Mouse (Mus musculus): Measurements from ENCODE around the gene Krtap29-1. TPM values are rescaled to one million over a fixed set of nuclear protein-coding genes. Genes with fewer than 3 reads are reported as not detected.
A peak's percentile ranks its signal among the peaks of the same experiment; 100 is the strongest.

Gene Krtap29-1
- polyA plus RNA-seq, 1 experiment from 2014 or later: not detected

GRCm38 (mm10) chr11:99993620-99994383, 14.9 kb upstream of the Krtap29-1 start, which contains the start of gene Krtap17-1:
TSS of gene Krtap17-1 (minus strand) at chr11:99993994.
- H3K4me3 ChIP-seq: peak within 1 kb of the TSS; percentile 22
- peak within 1 kb of the TSS; percentile 7; the same call in 1 of the 2 replicates for H3K9ac ChIP-seq (replicated peaks)
- H3K4me2 ChIP-seq (replicated peaks): peak within 1 kb of the TSS; percentile 43
- H3K27ac ChIP-seq (replicated peaks): no peak within 1 kb of the TSS
- ATAC-seq (ENCODE audit: low FRiP score, low read depth): no peak
- H3K9me3 ChIP-seq: no peaks in the 10 kb centered on the region
- peaks cover 12% of the 10 kb centered on the region for H3K27me3 ChIP-seq
- WGBS: 35% methylated on average over 26 of the region's 26 CpGs
- H3K4me1 ChIP-seq: no peaks in the 10 kb centered on the region
- H3K36me3 ChIP-seq: no peaks in the 10 kb centered on the region

- Histone ChIP-seq H3K4me2 (replicated peaks) (no peak overlapping the region), H3K27me3 (peaks cover 8% of the 10 kb centered on the region), H3K4me1 (no peaks in the 10 kb centered on the region), H3K36me3 (no peaks in the 10 kb centered on the region), H3K9me3 (no peaks in the 10 kb centered on the region), H3K4me3 (no peak overlapping the region), H3K27ac (replicated peaks) (no peak overlapping the region), H3K9ac (replicated peaks) (no peak overlapping the region)
- 71% methylated on average over 3 of the region's 3 CpGs for WGBS
- ATAC-seq (ENCODE audit: low FRiP score, low read depth): no peak
Observed at GRCm38 (mm10) chr11:99990571-99990970, 11.7 kb upstream of the Krtap29-1 start.

DNA sequence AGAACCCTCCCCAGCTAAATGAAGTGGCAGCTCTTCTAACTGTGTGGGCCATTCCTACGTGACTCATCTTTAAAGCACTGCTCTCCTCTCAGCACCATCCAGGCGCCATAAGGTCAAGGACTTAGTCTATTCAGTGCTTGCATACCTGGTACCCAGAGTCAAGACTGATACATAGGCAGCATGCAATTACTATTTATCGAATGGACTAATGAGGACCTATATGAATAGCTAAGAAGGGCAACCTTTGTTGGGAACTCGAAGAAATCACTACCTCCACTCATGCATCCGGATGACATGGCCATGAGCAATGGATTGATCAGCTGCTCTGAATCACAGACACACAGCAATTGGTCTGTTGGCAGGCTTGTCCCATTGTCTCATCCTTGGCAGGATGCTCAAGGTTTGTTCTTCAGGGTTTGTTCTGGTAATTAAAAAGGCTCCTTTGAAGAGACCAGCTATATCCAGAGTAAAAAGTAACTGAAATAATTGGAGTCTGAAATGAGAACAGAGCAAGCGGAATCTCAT, 11.1 kb upstream of the Krtap29-1 start:
- Histone ChIP-seq H3K4me2 (replicated peaks) (no peak overlapping the region), H3K27ac (replicated peaks) (no peak overlapping the region), H3K9ac (replicated peaks) (no peak overlapping the region), H3K4me3 (no peak overlapping the region), H3K27me3 (peaks cover 8% of the 10 kb centered on the region), H3K36me3 (no peaks in the 10 kb centered on the region), H3K9me3 (no peaks in the 10 kb centered on the region), H3K4me1 (no peaks in the 10 kb centered on the region)
- 88% methylated on average over 6 of the region's 6 CpGs for WGBS
- no peak for ATAC-seq (ENCODE audit: low FRiP score, low read depth)

DNA sequence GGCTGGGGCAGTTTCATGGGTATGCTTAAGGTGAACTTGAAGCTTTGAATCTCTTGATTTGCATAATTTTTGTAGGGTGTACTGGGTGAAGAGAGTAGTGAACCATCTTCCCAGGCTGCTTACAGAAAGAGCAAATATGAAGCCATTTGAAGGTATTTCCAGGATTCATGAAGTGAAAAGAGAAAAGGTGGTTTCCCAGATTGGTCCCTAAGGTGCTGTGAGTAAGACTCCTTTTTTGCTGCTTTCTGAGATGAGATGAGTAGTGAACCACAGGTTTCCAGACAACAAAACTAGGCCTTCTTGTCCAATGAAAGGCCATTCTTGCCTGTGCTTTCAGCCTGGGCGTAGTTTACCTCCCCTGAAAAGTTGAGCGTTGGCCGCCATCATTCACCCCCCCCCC, 9.7 kb upstream of the Krtap29-1 start:
- Histone ChIP-seq H3K4me2 (replicated peaks) (no peak overlapping the region), H3K9ac (replicated peaks) (no peak overlapping the region), H3K27ac (replicated peaks) (no peak overlapping the region), H3K27me3 (peaks cover 4% of the 10 kb centered on the region), H3K4me3 (no peak overlapping the region), H3K9me3 (no peaks in the 10 kb centered on the region), H3K4me1 (no peaks in the 10 kb centered on the region), H3K36me3 (no peaks in the 10 kb centered on the region)
- no peak for ATAC-seq (ENCODE audit: low FRiP score, low read depth)
- 91% methylated on average over 3 of the region's 3 CpGs for WGBS

GRCm38 (mm10) chr11:99986180-99986647, 7.4 kb upstream of the Krtap29-1 start, which contains the start of gene Krtap16-1:
TSS of gene Krtap16-1 (minus strand) at chr11:99986597.
- H3K36me3 ChIP-seq: no peaks in the 10 kb centered on the region
- no peaks in the 10 kb centered on the region for H3K9me3 ChIP-seq
- H3K4me3 ChIP-seq: no peak within 1 kb of the TSS
- 87% methylated on average over 8 of the region's 8 CpGs for WGBS
- no peak for ATAC-seq (ENCODE audit: low FRiP score, low read depth)
- H3K27ac ChIP-seq (replicated peaks): no peak within 1 kb of the TSS
- H3K9ac ChIP-seq (replicated peaks): no peak within 1 kb of the TSS
- H3K4me2 ChIP-seq (replicated peaks): no peak within 1 kb of the TSS
- no peaks in the 10 kb centered on the region for H3K4me1 ChIP-seq
- H3K27me3 ChIP-seq: no peaks in the 10 kb centered on the region

GRCm38 (mm10) chr11:99985291-99986092, 6.6 kb upstream of the Krtap29-1 start:
- no peak overlapping the region for H3K9ac ChIP-seq (replicated peaks)
- ATAC-seq (ENCODE audit: low FRiP score, low read depth): no peak

GRCm38 (mm10) chr11:99983442-99983841, 4.6 kb upstream of the Krtap29-1 start:
- Histone ChIP-seq H3K36me3 (no peaks in the 10 kb centered on the region), H3K4me2 (replicated peaks) (no peak overlapping the region), H3K9ac (replicated peaks) (no peak overlapping the region), H3K27me3 (no peaks in the 10 kb centered on the region), H3K4me3 (no peak overlapping the region), H3K9me3 (no peaks in the 10 kb centered on the region), H3K4me1 (no peaks in the 10 kb centered on the region), H3K27ac (replicated peaks) (no peak overlapping the region)
- 91% methylated on average over 1 of the region's 1 CpGs for WGBS
- ATAC-seq (ENCODE audit: low FRiP score, low read depth): no peak

More at GRCm38 (mm10) chr11:99985291-99986092, 6.6 kb upstream of the Krtap29-1 start:
- Histone ChIP-seq H3K4me3 (no peak overlapping the region), H3K4me2 (replicated peaks) (no peak overlapping the region), H3K27me3 (no peaks in the 10 kb centered on the region), H3K27ac (replicated peaks) (no peak overlapping the region), H3K36me3 (no peaks in the 10 kb centered on the region), H3K9me3 (no peaks in the 10 kb centered on the region), H3K4me1 (no peaks in the 10 kb centered on the region)
- WGBS: 90% methylated on average over 20 of the region's 20 CpGs

DNA sequence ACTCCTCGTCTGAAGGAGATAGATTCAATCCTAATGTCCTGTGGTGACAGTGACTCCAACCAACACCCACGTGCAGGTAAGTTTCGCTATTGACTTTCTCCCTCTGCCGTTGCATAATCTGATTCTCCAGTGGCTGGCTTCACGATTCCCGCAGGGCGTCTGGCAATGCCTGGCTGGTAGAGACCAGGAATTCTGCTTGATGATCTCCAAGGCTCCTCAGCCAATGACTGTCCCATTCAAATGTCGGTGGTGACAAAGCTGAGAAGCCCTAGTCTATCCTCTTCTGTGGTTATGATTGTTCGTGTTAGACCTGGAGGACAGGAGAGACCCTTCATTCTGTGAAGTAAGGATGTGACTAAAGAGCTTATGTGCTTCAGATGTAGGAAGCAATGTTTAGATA, 3.9 kb upstream of the Krtap29-1 start:
- no peaks in the 10 kb centered on the region for H3K36me3 ChIP-seq
- H3K4me3 ChIP-seq: no peak overlapping the region
- H3K27ac ChIP-seq (replicated peaks): no peak overlapping the region
- WGBS: 88% methylated on average over 9 of the region's 9 CpGs
- H3K27me3 ChIP-seq: no peaks in the 10 kb centered on the region
- H3K4me1 ChIP-seq: no peaks in the 10 kb centered on the region
- H3K9me3 ChIP-seq: no peaks in the 10 kb centered on the region
- H3K4me2 ChIP-seq (replicated peaks): no peak overlapping the region
- ATAC-seq (ENCODE audit: low FRiP score, low read depth): no peak
- no peak overlapping the region for H3K9ac ChIP-seq (replicated peaks)

- Histone ChIP-seq H3K4me2 (replicated peaks) (no peak overlapping the region), H3K9me3 (no peaks in the 10 kb centered on the region), H3K9ac (replicated peaks) (no peak overlapping the region), H3K4me1 (no peaks in the 10 kb centered on the region), H3K27ac (replicated peaks) (no peak overlapping the region), H3K36me3 (no peaks in the 10 kb centered on the region), H3K4me3 (no peak overlapping the region), H3K27me3 (no peaks in the 10 kb centered on the region)
- no peak for ATAC-seq (ENCODE audit: low FRiP score, low read depth)
- 76% methylated on average over 2 of the region's 2 CpGs for WGBS
Observed at GRCm38 (mm10) chr11:99965961-99966360, 12.9 kb downstream of the Krtap29-1 start.

GRCm38 (mm10) chr11:99964213-99964612, 14.6 kb downstream of the Krtap29-1 start:
- no peak overlapping the region for H3K9ac ChIP-seq (replicated peaks)
- WGBS: 50% methylated on average over 6 of the region's 6 CpGs
- no peak overlapping the region for H3K4me2 ChIP-seq (replicated peaks)
- H3K4me1 ChIP-seq: no peaks in the 10 kb centered on the region
- H3K36me3 ChIP-seq: no peaks in the 10 kb centered on the region
- H3K4me3 ChIP-seq: no peak overlapping the region
- no peak for ATAC-seq (ENCODE audit: low FRiP score, low read depth)
- H3K27me3 ChIP-seq: no peaks in the 10 kb centered on the region
- H3K9me3 ChIP-seq: no peaks in the 10 kb centered on the region
- H3K27ac ChIP-seq (replicated peaks): no peak overlapping the region

DNA sequence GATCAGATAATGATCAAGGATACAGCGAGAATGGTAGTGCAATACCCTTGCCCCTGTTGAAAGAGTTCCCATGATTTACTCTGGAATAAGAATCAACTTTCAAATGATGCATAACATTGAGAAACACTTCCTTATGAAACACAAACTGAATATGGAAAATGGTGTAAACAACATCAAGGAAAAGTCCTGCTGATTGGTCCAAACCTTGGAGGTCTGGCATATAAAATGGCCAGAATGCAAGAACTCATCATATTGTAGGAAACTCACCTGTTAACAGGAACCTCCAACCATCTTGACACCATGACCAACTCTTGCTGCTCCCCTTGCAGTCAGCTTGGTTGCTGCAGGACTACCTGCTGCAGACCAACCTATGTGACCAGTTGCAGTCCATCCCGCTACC, 30.7 kb downstream of the Krtap29-1 start, which contains the start of gene Krtap9-5:
Krtap9-5 (plus strand) TSS at position 301 of the 400 bp plus-strand sequence.
- no peak for ATAC-seq (ENCODE audit: low FRiP score, low read depth)
- peak within 1 kb of the TSS; percentile 66 for H3K27ac ChIP-seq (replicated peaks)
- no peak within 1 kb of the TSS for H3K9ac ChIP-seq (replicated peaks)
- H3K9me3 ChIP-seq: no peaks in the 10 kb centered on the region
- H3K4me3 ChIP-seq: no peak within 1 kb of the TSS
- no peaks in the 10 kb centered on the region for H3K27me3 ChIP-seq
- H3K4me1 ChIP-seq: peaks cover 6% of the 10 kb centered on the region; the same call in 1 of the 2 replicates
- 93% methylated on average over 2 of the region's 2 CpGs for WGBS
- no peaks in the 10 kb centered on the region for H3K36me3 ChIP-seq
- H3K4me2 ChIP-seq (replicated peaks): no peak within 1 kb of the TSS

Measured in midbrain, embryonic 12.5 days (tissue).